Mouse (Mus musculus): ENCODE measurements around the gene Dync2h1.

DNA sequence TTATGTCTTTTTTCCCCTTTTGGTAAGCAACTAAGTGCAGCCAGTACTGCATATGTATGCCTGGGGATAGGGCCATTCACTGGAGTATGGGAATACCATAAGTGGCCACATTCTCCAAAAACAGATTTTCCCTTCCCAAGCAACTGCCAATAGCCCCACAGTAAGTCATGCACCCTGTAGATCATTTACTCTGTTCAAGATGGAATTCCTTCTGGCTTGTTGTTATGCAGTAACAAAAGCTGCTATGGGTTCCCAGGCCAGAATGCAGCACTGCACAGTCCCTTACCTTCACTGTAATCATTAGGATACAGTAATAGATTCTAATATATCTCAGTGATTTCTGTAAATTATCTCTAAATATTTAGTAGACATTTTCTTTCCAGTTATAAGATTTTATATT, 190.0 kb downstream of the Dync2h1 start:
- no peak for TF ChIP-seq CTCF (IDR thresholded peaks at IDR 0.05; ENCODE audit: low read depth)
- TF ChIP-seq EP300 (IDR thresholded peaks at IDR 0.05; ENCODE audit: low read depth), result no peak

Measured in heart, postnatal 0 days (tissue).